Mouse (Mus musculus) embryonic fibroblast, embryonic 13.5 days (primary cell): ENCODE data around the gene Unc13a.

Experiments
- CTCF ChIP-seq: IDR thresholded peaks from 2 replicates; pipeline ENCODE4 v1.5.1; 2011; ENCODE audit warnings: mild to moderate bottlenecking, control low read depth, low read length, moderate library complexity, borderline replicate concordance; ENCODE audit not compliant: insufficient read depth
- POLR2A ChIP-seq: IDR thresholded peaks from 2 replicates; pipeline ENCODE4 v1.6.1; 2011; ENCODE audit warnings: low read depth, mild to moderate bottlenecking, control low read depth, low read length, moderate library complexity

- TF ChIP-seq CTCF: no peak
- no peak for TF ChIP-seq POLR2A
Observed at GRCm38 (mm10) chr8:71719218-71719617, 47.7 kb upstream of the Unc13a start.
